ENCODE assay signal across 8 mouse cellular contexts in the genomic region with DNA sequence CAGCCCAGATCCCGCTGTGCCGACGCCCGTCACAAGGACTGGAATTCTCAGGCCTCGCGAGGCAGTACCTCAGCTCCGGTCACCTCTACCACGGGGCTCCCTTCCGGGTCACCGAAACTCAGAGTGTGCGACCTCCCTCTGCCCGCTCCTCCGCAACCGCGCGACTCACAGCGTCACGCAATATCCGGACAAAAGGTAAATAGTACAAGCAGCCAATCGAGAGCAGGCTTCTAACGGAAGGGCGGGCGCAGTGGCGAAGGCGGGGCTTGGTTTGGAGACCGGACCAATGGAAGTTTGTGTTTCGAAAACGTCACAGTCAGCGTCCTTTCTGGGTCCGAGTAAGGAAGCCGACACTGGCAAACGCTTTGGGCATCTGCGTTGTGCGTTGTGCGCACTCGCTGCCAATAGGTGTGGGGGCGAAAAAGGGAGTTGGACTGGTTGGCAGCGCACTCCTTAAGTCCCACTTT. TPM values are rescaled to one million over a fixed set of nuclear protein-coding genes. Genes with fewer than 3 reads are reported as not detected.
A peak's percentile ranks its signal among the peaks of the same experiment; 100 is the strongest.
DNase-seq lines count a peak whose midpoint lies in the region; ATAC-seq lines count a peak whose summit lies in the region.

Gene Ghitm, minus strand, starts transcription at position 146 of the 467 bp plus-strand sequence.

- peak; percentile 95 for ATAC-seq in CD4-positive, CD25-positive, alpha-beta regulatory T cell, adult 4 months
- peak; percentile 99 for ATAC-seq in heart, embryonic 14.5 days (ENCODE audit: insufficient number of reproducible peaks, insufficient read depth, low FRiP score, low read depth)
- peak; percentile 95 for ATAC-seq in liver, embryonic 13.5 days (ENCODE audit: low read depth)
- peak; percentile 99 for ATAC-seq in stomach, embryonic 16.5 days (ENCODE audit: insufficient read depth, low FRiP score)

- no peaks in the 10 kb centered on the region for H3K27me3 ChIP-seq in heart, embryonic 14.5 days (ENCODE audit: control insufficient read depth, insufficient read depth, low read length)
- H3K27me3 ChIP-seq in liver, embryonic 13.5 days, result no peaks in the 10 kb centered on the region
- H3K27me3 ChIP-seq in stomach, embryonic 16.5 days (ENCODE audit: control insufficient read depth, insufficient read depth, low read length), result no peaks in the 10 kb centered on the region

- no peaks in the 10 kb centered on the region for H3K9me3 ChIP-seq in heart, embryonic 14.5 days (ENCODE audit: control insufficient read depth, low read length)
- no peaks in the 10 kb centered on the region for H3K9me3 ChIP-seq in liver, embryonic 13.5 days (replicated peaks)
- H3K9me3 ChIP-seq in stomach, embryonic 16.5 days (replicated peaks; ENCODE audit: control insufficient read depth, low read length), result no peaks in the 10 kb centered on the region

- peaks cover 2 to 11% of the 10 kb centered on the region in 2 experiments; a peak in 2 of 4 replicates for H3K4me1 ChIP-seq in heart, embryonic 14.5 days (ENCODE audit: control insufficient read depth in 2 of 2, insufficient read depth in 2 of 2, low read length in 2 of 2)
- H3K4me1 ChIP-seq in liver, embryonic 13.5 days (replicated peaks), result peaks cover 10% of the 10 kb centered on the region
- H3K4me1 ChIP-seq in stomach, embryonic 16.5 days (ENCODE audit: control insufficient read depth, insufficient read depth, low read length), result peaks cover 5% of the 10 kb centered on the region; the same call in 1 of the 2 replicates

- peak within 1 kb of the TSS; percentile 88 to 90 for H3K27ac ChIP-seq in heart, embryonic 14.5 days (replicated peaks in 1 of 2; ENCODE audit: control insufficient read depth in 1 of 2, insufficient read depth in 1 of 2, low read depth in 2 of 2, low read length in 2 of 2)
- peak within 1 kb of the TSS; percentile 88 for H3K27ac ChIP-seq in liver, embryonic 13.5 days
- H3K27ac ChIP-seq in stomach, embryonic 16.5 days (ENCODE audit: low read length), result peak within 1 kb of the TSS; percentile 87

- peak within 1 kb of the TSS; percentile 79 to 90 for H3K4me3 ChIP-seq in heart, embryonic 14.5 days (ENCODE audit: control insufficient read depth in 1 of 2, insufficient read depth in 1 of 2, low read depth in 1 of 2, low read length in 2 of 2)
- H3K4me3 ChIP-seq in liver, embryonic 13.5 days (replicated peaks), result peak within 1 kb of the TSS; percentile 88
- H3K4me3 ChIP-seq in stomach, embryonic 16.5 days (replicated peaks; ENCODE audit: low read length), result peak within 1 kb of the TSS; percentile 92

- peak within 1 kb of the TSS; percentile 90 for H3K9ac ChIP-seq in heart, embryonic 14.5 days (ENCODE audit: low read length)
- H3K9ac ChIP-seq in liver, embryonic 13.5 days, result peak within 1 kb of the TSS; percentile 92
- H3K9ac ChIP-seq in stomach, embryonic 16.5 days (ENCODE audit: low read length), result peak within 1 kb of the TSS; percentile 94

- DNase-seq in c-Kit-negative CD71-positive TER-119-positive erythroid progenitor cells, embryonic 14.5 days (ENCODE audit: low read depth, low spot score), result peak; percentile 97
- DNase-seq in fibroblast of lung, adult 2 months (ENCODE audit: low read depth), result peak; percentile 97
- peak; percentile 98 for DNase-seq in kidney, postnatal 14 days
- DNase-seq in liver, embryonic 13.5 days, result peak; percentile 95
- DNase-seq in neural tube, embryonic 10.5 days (ENCODE audit: extremely low spot score, low spot score), result peak; percentile 93

- peak within 1 kb of the TSS; percentile 81 for H3K4me2 ChIP-seq in heart, embryonic 14.5 days (ENCODE audit: low read length)
- peak within 1 kb of the TSS; percentile 73 for H3K4me2 ChIP-seq in liver, embryonic 13.5 days
- H3K4me2 ChIP-seq in stomach, embryonic 16.5 days (ENCODE audit: low read depth, low read length), result peak within 1 kb of the TSS; percentile 77

- WGBS in heart, embryonic 14.5 days, result under 1% methylated on average over 38 of the region's 38 CpGs
- under 1% methylated on average over 38 of the region's 38 CpGs for WGBS in liver, embryonic 13.5 days (ENCODE audit: insufficient replicate concordance)
- WGBS in stomach, embryonic 16.5 days, result under 1% methylated on average over 38 of the region's 38 CpGs

- peaks cover 34% of the 10 kb centered on the region for H3K36me3 ChIP-seq in heart, embryonic 14.5 days (ENCODE audit: control insufficient read depth, insufficient read depth, low read length)
- peaks cover 33% of the 10 kb centered on the region for H3K36me3 ChIP-seq in liver, embryonic 13.5 days
- peaks cover 15% of the 10 kb centered on the region; the same call in 1 of the 2 replicates for H3K36me3 ChIP-seq in stomach, embryonic 16.5 days (ENCODE audit: control insufficient read depth, insufficient read depth, low read length)

RNA-seq across cellular contexts. Expression of gene Ghitm, which starts in this region (rescaled TPM):
- 100 to 1,000 TPM; 343 to 376 TPM for polyA plus RNA-seq in CD4-positive, CD25-positive, alpha-beta regulatory T cell, adult 4 months (2017; shearing (Covaris generic))
- polyA plus RNA-seq in heart, embryonic 14.5 days (2014; fragmentation: Nextera tagmentation; extraction: Ambion mirVana), result 385 and 403 TPM in 2 replicates
- 265 and 293 TPM in 2 replicates for polyA plus RNA-seq in liver, embryonic 13.5 days (2015; fragmentation: Nextera tagmentation; extraction: Ambion mirVana)
- polyA plus RNA-seq in stomach, embryonic 16.5 days (2015; fragmentation: Nextera tagmentation; extraction: Ambion mirVana), result 242 and 244 TPM in 2 replicates

Comparison
In these comparisons a context has a peak if more than half of its experiments do, and no peak if none do; other contexts are left out.
1. Peak in every context shown above with its lines: DNase-seq, ATAC-seq, H3K4me3 ChIP-seq and H3K27ac ChIP-seq.